Mouse (Mus musculus): ENCODE data around the gene Cd300lg. TPM values are rescaled to one million over a fixed set of nuclear protein-coding genes. Genes with fewer than 3 reads are reported as not detected.

Gene Cd300lg
- total RNA-seq, 2 experiments from 2014 or later = 1.8 TPM; not detected in 1

DNA sequence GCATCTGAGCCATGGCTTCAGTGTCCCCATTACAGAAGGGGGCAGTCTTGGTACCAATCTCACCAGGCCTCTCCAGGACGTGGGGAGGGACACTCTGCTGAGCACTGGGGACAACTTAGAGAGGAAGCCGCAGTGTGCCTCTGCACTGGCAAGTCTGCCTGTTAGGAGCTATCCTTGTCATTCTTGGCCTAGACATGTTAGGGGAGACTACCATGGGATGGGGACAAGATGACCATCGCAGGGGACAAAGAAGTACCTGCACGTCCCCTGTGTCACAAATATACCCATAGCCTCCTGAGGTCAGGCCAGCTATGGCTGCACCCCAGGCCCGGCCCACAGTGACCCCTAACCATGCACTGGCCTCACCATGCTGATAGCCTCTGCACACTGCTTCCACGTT lies 2.1 kb downstream of the Cd300lg start:
- no peak for ATAC-seq (replicated peaks; ENCODE audit: low FRiP score, low TSS enrichment, poor library complexity, severe bottlenecking)

DNA sequence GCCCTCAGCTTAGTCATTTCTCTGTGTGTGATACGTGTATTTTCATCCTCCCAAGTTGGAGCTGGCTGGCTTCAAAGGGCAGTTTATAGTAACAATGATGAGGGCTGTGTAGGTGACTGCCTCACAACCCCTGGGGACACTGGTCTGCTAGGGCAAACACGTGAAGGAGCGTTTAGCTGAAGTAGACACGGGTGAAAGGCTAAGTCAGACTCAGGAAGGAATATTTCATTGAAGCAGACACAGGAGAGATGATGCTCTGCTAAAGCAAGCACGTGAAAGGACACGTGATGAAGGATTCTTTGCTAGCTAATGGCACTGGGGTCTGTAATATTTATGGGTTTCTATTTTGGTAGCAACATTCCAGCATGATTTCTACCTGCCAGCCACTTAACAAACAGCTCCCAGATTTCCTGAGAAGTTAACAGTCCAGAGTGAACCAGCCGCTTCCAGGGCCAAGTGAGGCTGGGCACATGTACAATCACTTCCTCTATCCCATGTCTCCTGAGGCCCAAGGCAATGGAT lies 3.4 kb downstream of the Cd300lg start:
- no peak for ATAC-seq (replicated peaks; ENCODE audit: low FRiP score, low TSS enrichment, poor library complexity, severe bottlenecking)

DNA sequence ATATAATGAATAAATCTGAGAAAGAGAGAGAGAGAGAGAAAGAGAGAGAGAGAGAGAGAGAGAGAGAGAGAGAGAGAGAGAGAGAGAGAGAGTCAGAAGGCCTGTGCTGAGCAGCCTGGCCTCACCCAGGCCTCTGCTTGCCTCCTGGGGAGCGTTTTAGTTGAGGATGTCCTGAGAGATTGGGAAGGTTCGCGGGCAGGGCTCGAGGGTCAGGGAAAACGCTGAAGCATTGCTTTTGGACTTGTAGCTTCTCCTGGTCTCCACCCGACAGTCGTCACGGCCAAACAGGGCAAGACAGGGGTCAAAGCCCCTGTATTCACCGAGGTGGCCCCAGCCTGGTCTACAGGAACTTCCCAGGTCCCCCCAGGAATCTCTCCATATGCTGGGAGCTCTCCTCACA lies 5.3 kb downstream of the Cd300lg start:
- no peak for ATAC-seq (replicated peaks; ENCODE audit: low FRiP score, low TSS enrichment, poor library complexity, severe bottlenecking)

DNA sequence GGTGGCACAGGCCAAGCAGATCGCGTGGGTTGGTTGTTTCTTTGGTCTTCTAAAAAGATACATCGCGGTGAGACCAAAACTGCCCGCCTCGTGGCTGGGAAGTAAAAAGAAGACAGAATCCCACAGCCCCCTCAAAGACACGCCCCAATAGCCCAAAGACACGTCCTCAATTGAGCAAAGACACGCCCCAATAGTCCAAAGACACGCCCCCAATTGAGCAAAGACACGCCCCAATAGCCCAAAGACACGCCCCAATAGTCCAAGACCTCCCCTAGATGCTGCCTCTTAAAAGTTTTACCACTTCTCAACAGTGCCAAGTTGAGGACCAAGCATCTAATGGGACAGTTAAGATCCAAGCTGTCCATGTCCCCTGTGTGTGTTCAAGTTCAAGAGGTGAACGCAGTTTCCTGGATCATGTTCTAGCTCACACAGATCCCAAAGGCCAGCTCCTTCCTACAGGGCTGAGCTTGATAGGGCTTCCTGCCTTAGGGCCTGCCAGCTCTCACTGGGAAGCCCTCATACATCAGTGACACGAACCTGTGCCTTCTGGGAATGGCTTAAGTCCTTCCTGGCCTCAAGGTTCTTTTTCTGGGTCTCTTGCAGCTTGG lies 8.7 kb downstream of the Cd300lg start:
- ATAC-seq (replicated peaks; ENCODE audit: low FRiP score, low TSS enrichment, poor library complexity, severe bottlenecking) = no peak

DNA sequence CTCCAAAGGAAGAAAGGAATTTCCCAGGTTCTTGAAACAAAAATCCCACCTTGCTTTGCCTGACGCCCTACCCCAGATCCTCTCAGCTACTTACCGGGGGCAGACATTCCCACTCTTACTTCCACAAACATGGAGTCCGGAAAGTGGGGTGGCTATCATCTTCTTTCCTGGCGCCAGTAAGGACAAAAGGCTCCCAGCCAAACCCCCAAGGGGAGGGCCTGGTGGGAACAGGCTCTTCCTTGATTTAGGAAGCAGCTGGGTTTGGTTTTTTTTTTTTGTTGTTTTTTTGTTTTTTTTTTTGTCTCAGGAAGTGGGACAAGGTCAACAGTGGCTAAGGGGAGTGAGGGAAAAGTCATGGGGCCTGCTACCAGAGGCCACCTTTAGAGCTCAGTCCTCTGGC lies 10.2 kb downstream of the Cd300lg start:
- no peak for ATAC-seq (replicated peaks; ENCODE audit: low FRiP score, low TSS enrichment, poor library complexity, severe bottlenecking)

DNA sequence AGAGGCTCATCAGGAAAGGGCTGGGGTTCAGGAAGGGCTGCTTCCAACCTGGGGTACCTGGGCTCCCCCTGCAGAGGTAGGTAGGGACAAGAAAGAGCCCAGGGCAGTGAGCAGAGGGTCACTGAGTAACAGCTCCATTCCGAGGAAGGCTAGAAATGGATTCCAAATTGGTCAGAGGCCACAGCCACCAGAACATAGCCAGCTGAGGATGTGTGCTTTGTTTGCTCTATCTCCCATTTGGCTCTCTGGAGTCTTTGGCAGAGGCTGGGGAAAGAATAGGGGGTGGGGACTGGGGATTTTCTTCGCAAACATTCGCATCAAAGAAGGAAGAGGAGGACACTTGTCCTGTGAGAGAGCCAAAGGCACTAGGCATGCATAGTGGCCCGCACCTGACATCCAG lies 10.6 kb downstream of the Cd300lg start:
- ATAC-seq (replicated peaks; ENCODE audit: low FRiP score, low TSS enrichment, poor library complexity, severe bottlenecking) = no peak

DNA sequence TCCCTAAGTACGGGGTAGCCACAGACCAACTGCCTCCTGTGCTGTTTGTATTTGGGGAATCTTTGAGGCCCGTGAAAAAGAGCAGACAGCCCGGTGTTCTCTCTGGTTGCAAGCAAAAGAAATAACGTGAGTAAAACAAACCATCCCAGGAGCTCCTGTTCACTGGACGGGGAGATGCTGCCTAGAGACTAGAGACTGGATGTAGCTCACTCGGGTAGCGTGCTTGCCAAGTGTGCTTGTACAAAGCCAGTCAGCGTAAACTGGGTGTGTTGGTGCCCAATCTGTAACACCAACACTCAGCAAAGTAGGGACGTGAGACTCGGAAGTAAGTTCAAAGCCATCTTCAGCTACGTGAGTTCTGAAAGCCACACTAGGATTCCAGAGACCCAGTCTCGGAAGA lies 11.4 kb downstream of the Cd300lg start:
- ATAC-seq (replicated peaks; ENCODE audit: low FRiP score, low TSS enrichment, poor library complexity, severe bottlenecking) = no peak

DNA sequence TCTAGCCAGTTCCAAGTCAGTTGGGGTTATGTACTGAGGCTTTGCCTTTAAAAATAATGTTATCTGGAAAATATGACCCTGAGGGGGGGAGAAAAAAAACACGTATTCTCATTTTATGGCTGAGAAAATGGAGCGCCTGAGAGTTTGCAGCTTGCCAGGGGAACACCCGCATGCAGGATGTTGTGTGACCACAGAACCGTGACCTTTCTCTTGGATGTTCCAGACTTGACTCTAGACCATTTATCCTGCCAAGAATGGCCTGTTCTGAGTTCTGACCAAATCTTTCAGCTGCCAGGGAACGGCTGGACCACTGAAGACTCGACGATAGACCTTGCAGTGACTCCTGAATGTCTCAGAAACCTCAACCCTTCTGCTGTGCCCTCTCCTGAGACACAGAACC lies 11.9 kb downstream of the Cd300lg start:
- no peak for ATAC-seq (replicated peaks; ENCODE audit: low FRiP score, low TSS enrichment, poor library complexity, severe bottlenecking)

DNA sequence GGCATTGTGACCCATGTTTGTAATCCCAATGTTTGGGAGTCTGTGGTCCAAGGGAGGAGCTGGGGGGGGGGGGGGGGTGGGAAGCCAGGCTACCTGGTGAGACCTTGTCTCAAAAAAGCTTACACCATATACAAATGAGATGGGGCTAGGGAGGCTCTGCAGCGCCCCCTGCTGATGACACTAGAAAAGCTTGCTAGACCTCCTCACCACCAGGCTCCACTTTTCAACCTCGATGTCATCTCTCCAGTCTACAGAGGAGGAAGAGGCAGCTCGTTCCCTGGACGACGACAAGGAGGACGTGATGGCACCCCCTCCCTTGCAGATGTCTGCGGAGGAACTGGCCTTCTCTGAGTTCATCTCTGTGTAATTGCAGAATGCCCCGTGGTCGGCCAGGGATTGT lies 12.5 kb downstream of the Cd300lg start:
- 0 out of 2 replicates have a peak, but pooled peaks have one; percentile 46 for ATAC-seq (replicated peaks; ENCODE audit: low FRiP score, low TSS enrichment, poor library complexity, severe bottlenecking)

DNA sequence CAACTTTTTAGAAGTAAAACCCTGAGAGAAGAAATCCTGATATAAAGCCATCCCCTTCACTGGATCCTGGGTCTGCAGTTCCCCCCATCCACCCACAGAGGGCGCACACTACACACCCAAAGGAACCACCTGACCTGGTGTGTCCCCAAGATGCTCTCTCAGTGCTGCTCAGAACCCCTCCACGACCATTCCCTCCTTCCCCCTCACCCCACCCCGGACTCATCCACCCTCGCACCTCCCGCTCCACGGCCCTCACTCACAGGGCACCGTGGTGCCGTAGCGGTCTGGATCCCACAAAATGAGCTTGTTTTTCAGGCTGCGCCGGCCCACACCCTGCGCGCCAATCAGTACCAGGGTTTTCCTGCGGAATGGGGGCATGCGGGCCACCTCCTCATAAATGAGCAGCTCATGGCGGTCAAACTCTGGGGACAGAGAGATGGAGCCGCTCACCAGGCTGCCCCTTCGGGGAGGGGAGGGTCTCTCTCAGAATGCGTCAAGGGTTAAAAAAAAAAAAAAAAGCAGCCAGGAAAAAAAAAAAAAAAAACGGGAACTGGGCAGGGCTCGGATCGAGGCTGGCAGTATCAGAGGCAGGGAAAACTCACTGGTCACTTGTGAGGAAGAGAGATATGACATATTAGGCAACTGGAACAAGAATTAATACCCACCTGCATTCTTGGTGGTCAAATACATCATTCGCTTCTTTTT lies 20.1 kb downstream of the Cd300lg start:
- ATAC-seq (replicated peaks; ENCODE audit: low FRiP score, low TSS enrichment, poor library complexity, severe bottlenecking) = peak; percentile 63

DNA sequence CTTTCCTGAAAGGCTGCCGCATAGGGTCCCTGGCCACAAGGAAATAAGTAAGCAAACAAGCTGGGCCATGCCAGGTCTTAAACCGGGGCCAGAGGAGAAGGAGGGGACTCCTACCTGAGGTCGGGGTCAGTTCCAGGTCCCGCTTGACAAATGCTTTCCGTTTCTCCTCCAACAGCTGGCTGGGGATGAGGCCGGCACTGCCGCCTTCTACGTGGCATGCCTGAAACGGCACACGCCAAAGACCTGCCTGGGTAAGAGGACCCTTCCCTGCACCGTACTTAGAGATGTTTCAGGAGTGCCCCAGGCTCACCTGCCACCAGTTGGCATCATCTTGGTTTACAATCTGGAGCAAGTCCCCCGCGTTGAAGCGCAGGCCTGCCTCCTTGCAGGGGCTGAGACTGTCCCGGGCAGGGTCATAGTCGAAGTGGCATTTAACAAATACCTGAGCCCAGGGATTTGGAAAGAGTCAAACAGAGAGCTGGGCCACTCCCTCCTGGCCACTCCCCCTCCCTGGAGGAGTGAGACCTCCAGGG lies 20.7 kb downstream of the Cd300lg start:
- no peak for ATAC-seq (replicated peaks; ENCODE audit: low FRiP score, low TSS enrichment, poor library complexity, severe bottlenecking)

DNA sequence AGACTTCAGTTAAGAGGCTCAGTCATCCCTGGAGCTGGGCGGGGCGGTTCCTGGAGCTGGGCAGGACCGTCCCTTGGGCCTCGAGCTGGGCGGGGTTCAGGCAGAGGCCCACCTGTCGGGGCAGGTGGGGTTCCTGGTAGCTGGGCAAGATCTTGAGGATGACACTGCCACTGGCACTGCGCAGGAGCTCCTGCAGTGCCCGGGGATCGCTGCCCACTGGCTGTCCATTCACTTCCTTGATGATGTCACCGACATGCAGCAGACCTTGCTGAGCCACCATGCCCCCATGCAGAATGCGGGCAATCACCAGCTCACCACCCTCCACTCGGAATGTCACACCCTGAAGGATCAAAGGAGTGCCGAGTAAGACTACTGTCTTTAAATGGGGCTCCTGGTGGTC lies 21.8 kb downstream of the Cd300lg start:
- no peak for ATAC-seq (replicated peaks; ENCODE audit: low FRiP score, low TSS enrichment, poor library complexity, severe bottlenecking)

DNA sequence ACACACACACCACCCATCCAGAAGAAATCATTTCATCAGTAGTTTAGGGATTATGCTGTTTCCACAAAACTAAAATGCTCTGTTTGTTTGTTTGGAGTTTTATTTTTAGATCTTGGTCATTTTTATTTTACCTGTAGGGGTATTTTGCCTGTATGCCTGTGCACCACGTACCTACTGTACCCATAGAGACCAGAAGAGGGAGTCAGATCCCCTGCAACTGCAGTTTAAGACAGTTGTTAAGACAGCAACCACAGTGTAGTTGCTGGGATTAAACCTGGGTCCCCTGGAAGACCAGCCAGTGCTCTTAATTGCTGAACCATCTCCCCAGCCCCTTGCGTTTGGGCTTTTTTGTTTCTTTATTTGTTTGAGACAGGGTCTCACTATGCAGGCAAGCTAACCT lies 27.7 kb downstream of the Cd300lg start:
- no peak for ATAC-seq (replicated peaks; ENCODE audit: low FRiP score, low TSS enrichment, poor library complexity, severe bottlenecking)

DNA sequence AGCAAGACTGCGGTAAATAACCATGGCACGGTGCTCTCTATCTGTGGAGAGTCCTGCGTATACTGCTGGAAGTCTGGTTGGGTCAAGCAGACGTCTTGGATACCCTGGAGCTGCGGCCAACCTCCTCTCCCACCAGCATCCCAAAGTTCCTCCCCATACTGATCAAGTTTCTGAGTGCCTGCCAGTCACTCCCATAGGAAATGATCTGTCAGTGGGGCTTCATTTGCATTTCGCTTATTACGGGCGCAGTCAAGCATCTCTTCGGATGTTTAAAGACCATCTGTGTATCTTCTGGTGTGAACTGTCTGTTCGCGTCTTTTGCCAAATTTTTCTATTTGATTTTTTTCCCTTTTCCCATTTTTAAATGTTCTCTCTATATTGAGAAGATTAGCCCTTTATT lies 28.3 kb downstream of the Cd300lg start:
- ATAC-seq (replicated peaks; ENCODE audit: low FRiP score, low TSS enrichment, poor library complexity, severe bottlenecking) = no peak

DNA sequence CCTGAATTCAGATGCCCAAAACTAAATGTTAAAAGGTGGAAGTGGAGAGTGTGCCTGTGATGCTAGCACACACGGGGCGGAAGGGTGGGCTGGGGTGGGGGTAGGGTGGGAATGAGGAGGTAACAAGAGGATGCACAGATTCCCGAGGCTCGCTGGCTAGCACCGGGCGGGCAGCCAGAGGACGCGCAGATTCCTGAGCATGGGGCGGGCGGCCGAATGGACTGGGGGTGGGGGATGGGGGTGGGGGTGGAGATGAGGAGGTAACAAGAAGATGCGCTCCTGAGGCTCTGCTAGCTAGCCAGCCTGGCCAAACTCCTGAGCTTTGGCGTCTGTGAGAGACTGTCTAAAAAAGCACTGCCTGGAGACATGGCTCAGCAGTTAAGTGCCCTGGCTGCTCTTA lies 29.1 kb downstream of the Cd300lg start:
- no peak for ATAC-seq (replicated peaks; ENCODE audit: low FRiP score, low TSS enrichment, poor library complexity, severe bottlenecking)

DNA sequence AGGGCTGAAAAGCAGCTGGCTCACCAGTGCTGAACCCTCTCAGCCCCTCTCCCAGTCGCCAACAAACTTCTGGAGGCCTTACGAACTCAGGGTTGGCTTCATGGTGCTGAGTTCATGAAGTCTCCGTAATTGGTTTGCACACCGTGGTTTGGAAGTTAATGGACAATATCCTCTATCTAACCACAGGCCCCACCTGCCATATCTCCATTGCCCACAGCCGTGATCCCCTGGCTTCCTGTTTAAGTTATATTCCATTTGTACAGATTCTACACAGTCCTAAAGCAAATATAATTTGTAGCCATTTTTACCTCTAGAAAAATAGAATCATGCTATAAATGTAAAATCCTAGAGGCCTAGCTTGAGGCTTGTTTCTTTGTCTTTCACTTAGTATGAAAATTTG lies 31.4 kb downstream of the Cd300lg start:
- ATAC-seq (replicated peaks; ENCODE audit: low FRiP score, low TSS enrichment, poor library complexity, severe bottlenecking) = no peak

DNA sequence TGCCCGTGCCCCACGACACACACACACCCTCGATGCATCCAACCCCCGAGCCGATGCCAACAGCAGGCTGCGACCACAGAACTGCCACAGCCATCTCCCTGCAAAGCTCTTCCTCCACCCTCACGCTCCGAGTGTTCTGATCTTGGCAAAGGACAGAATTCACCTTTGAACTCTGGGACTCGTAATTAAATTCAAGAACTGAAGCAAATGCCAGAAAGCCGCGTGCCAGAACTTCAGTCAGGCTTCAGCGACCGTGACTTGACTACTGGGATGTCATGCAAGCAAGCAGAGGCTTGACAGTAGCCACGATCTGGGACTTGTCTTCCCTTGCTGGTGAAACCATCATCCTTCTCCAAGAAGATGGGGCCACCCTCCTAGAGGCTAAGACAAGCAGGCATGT lies 32.4 kb downstream of the Cd300lg start:
- no peak for ATAC-seq (replicated peaks; ENCODE audit: low FRiP score, low TSS enrichment, poor library complexity, severe bottlenecking)

DNA sequence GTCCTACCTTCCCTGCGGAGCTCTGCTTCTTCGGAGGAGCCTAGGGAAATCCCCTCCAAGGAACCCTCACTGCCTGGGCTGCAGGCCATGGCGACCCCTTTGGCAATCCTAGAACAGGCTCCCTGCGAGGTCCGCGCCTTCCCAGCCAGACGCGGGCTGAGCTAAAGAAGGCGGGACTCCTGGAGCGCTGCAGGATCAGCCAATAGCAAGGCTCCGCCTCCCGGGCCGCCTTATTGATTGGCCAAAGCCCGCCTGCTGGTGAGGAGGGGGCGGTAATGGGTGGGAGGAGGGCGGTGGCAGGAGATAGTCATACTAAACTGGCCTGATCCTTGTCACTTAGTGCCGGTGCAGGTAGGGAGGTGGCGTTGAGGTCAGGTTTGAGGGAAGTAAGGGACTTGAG lies 41.0 kb downstream of the Cd300lg start:
- peak; percentile 35; the same call in 1 of the 2 replicates for ATAC-seq (replicated peaks; ENCODE audit: low FRiP score, low TSS enrichment, poor library complexity, severe bottlenecking)

DNA sequence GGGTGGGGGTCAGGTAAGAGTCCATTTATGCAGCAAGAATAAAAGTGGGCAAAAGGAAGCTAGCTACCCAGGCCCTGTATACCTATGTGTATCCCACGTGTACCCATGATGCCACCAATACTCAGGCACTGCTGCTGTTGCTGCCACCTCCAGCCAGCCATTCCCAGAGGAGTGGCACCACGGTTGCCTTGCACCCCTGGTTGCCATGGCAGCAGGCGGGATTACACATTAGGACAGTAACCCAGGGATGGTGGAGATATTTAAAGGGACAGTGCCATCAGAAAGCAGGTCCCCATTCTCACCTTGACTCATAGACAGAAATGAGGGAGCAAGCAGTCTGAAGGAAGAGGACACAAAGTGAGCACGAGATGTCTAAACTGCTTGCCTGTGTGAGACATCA lies 41.9 kb downstream of the Cd300lg start:
- no peak for ATAC-seq (replicated peaks; ENCODE audit: low FRiP score, low TSS enrichment, poor library complexity, severe bottlenecking)

DNA sequence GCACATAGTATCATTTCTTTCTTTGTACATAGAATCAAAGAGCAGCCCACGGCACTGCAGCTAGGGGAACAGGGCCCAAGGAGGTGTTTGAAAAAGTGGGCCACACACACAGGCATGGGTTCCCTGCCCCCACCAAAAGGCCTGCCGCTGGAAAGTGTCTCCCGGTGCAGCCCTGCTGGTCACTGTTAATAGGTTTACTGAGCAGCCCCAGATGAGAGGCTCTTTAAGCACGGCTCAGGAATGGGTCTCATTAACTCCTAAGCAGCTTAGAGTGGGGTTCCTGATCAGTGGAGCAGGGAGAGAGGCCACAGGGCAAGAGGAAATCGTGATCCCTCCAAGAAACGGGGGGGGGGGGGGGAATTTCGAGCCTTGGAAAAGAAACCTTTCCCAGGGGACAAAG lies 42.9 kb downstream of the Cd300lg start:
- ATAC-seq (replicated peaks; ENCODE audit: low FRiP score, low TSS enrichment, poor library complexity, severe bottlenecking) = no peak

DNA sequence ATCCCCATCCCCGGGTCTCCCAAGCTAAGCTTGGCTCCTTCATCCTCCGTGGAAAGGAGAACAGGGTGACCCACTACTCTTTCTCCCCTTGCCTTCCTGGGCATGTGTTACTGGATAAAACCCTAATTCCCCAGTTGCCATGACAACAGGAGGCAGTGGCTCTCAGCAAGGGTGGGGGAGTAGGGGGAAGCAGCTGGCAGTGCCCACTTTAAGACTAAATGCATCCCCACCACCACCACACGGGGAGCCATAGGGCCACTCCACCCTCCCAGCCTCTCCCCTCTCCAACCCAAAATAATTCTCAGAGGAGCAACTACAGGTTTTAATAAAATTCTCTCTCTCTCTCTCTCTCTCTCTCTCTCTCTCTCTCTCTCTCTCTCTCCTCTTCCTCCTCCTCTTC lies 45.0 kb downstream of the Cd300lg start:
- no peak for ATAC-seq (replicated peaks; ENCODE audit: low FRiP score, low TSS enrichment, poor library complexity, severe bottlenecking)
